Mouse (Mus musculus) liver, embryonic 11.5 days (tissue): ENCODE measurements at regions not wholly inside any gene's neighbourhood (a gene's known extent, or its start where the extent isn't known, plus 50 kb on each side); places are given as distances from the start of the nearest gene placed in this dataset.

Source experiments
- ATAC-seq: fragments of 200-750 bp; cut with Nextera tagmentation; replicated peaks from 2 replicates; pipeline ENCODE4 v1.8.0; 2017; ENCODE audit warnings: moderate number of reproducible peaks, mild to moderate bottlenecking, moderate TSS enrichment, moderate library complexity; ENCODE audit not compliant: low FRiP score
- DNase-seq: peaks from one replicate; pipeline ENCODE4 v3.0.0-alpha.2; 2017; ENCODE audit warnings: low spot score
- H3K27ac ChIP-seq: fragments of 300-500 bp; sonication (generic); 2 replicates; pipeline ENCODE4 v1.5.1; 2014; ENCODE audit warnings: mild to moderate bottlenecking, low read depth, low read length, control low read depth
- H3K27me3 ChIP-seq: fragments of 300-500 bp; sonication (generic); replicated peaks from 2 replicates; pipeline ENCODE4 v1.6.1; 2014; ENCODE audit warnings: low read length, mixed read lengths; ENCODE audit not compliant: control insufficient read depth, insufficient read depth
- H3K36me3 ChIP-seq: fragments of 300-500 bp; sonication (generic); 2 replicates; pipeline ENCODE4 v1.6.1; 2014; ENCODE audit warnings: mild to moderate bottlenecking, low read length, moderate library complexity, mixed read lengths; ENCODE audit not compliant: control insufficient read depth, insufficient read depth
- H3K4me1 ChIP-seq: fragments of 300-500 bp; sonication (generic); replicated peaks from 2 replicates; pipeline ENCODE4 v1.6.1; 2014; ENCODE audit warnings: low read length, mixed read lengths; ENCODE audit not compliant: control insufficient read depth, insufficient read depth
- H3K4me2 ChIP-seq: fragments of 300-500 bp; sonication (generic); 2 replicates; pipeline ENCODE4 v1.6.1; 2014; ENCODE audit warnings: mild to moderate bottlenecking, control low read depth, moderate library complexity
- H3K4me3 ChIP-seq: fragments of 300-500 bp; sonication (generic); 2 replicates; pipeline ENCODE4 v1.5.1; 2014; ENCODE audit warnings: low read depth, low read length, control low read depth
- H3K9ac ChIP-seq: fragments of 300-500 bp; sonication (generic); 2 replicates; pipeline ENCODE4 v1.6.1; 2014; ENCODE audit warnings: low read depth, low read length, control low read depth
- H3K9me3 ChIP-seq: fragments of 300-500 bp; sonication (generic); 2 replicates; pipeline ENCODE4 v1.6.1; 2016; ENCODE audit warnings: low read length, inconsistent platforms, mixed read lengths; ENCODE audit not compliant: control insufficient read depth
- WGBS: fragments of 180-500 bp; shearing (Covaris S2); extraction: QIAGEN DNeasy Blood & Tissue Kit; methylation state at CpG from one replicate; pipeline ENCODE4 v1.1.7; 2014; 5-methylcytosine and 5-hydroxymethylcytosine counted together

GRCm38 (mm10) chr9:84278731-84279130, 353.8 kb downstream of the Bckdhb start:
- Histone ChIP-seq H3K4me2 (no peak overlapping the region), H3K27me3 (no peaks in the 10 kb centered on the region), H3K9ac (no peak overlapping the region), H3K4me1 (no peaks in the 10 kb centered on the region), H3K27ac (no peak overlapping the region), H3K9me3 (no peaks in the 10 kb centered on the region), H3K4me3 (no peak overlapping the region), H3K36me3 (no peaks in the 10 kb centered on the region)
- ATAC-seq (no peak), DNase-seq (no peak)
- 74% methylated on average over 1 of the region's 1 CpGs for WGBS

GRCm38 (mm10) chr9:84280898-84281297, 356.0 kb downstream of the Bckdhb start:
- no peaks in the 10 kb centered on the region for H3K9me3 ChIP-seq
- 88% methylated on average over 4 of the region's 4 CpGs for WGBS
- no peak overlapping the region for H3K27ac ChIP-seq
- H3K27me3 ChIP-seq = no peaks in the 10 kb centered on the region
- no peak overlapping the region for H3K4me2 ChIP-seq
- no peak overlapping the region for H3K4me3 ChIP-seq
- H3K4me1 ChIP-seq = no peaks in the 10 kb centered on the region
- H3K9ac ChIP-seq = no peak overlapping the region
- no peaks in the 10 kb centered on the region for H3K36me3 ChIP-seq
- DNase-seq (no peak), ATAC-seq (no peak)

GRCm38 (mm10) chr9:84281610-84282009, 356.7 kb downstream of the Bckdhb start:
- no peak overlapping the region for H3K27ac ChIP-seq
- H3K36me3 ChIP-seq = no peaks in the 10 kb centered on the region
- no peaks in the 10 kb centered on the region for H3K27me3 ChIP-seq
- ATAC-seq (no peak), DNase-seq (no peak)
- no peak overlapping the region for H3K4me2 ChIP-seq
- 64% methylated on average over 3 of the region's 3 CpGs for WGBS
- H3K4me1 ChIP-seq = no peaks in the 10 kb centered on the region
- no peak overlapping the region for H3K9ac ChIP-seq
- no peaks in the 10 kb centered on the region for H3K9me3 ChIP-seq
- no peak overlapping the region for H3K4me3 ChIP-seq

GRCm38 (mm10) chr9:84283296-84283695, 358.4 kb downstream of the Bckdhb start:
- no peak for ATAC-seq

GRCm38 (mm10) chr9:84285604-84286003, 360.7 kb downstream of the Bckdhb start:
- H3K4me1 ChIP-seq = no peaks in the 10 kb centered on the region
- H3K36me3 ChIP-seq = no peaks in the 10 kb centered on the region
- H3K4me2 ChIP-seq = no peak overlapping the region
- no peak overlapping the region for H3K27ac ChIP-seq
- 73% methylated on average over 4 of the region's 4 CpGs for WGBS
- no peaks in the 10 kb centered on the region for H3K27me3 ChIP-seq
- H3K4me3 ChIP-seq = no peak overlapping the region
- no peaks in the 10 kb centered on the region for H3K9me3 ChIP-seq
- DNase-seq = no peak
- ATAC-seq = no peak
- no peak overlapping the region for H3K9ac ChIP-seq

More at GRCm38 (mm10) chr9:84283296-84283695, 358.4 kb downstream of the Bckdhb start:
- H3K9me3 ChIP-seq = no peaks in the 10 kb centered on the region
- no peak overlapping the region for H3K4me3 ChIP-seq
- DNase-seq = no peak
- H3K4me2 ChIP-seq = no peak overlapping the region
- H3K4me1 ChIP-seq = no peaks in the 10 kb centered on the region
- H3K36me3 ChIP-seq = no peaks in the 10 kb centered on the region
- no peak overlapping the region for H3K27ac ChIP-seq
- no peaks in the 10 kb centered on the region for H3K27me3 ChIP-seq
- WGBS = 92% methylated on average over 4 of the region's 6 CpGs
- H3K9ac ChIP-seq = no peak overlapping the region

- H3K4me3 ChIP-seq = no peak overlapping the region
- no peaks in the 10 kb centered on the region for H3K27me3 ChIP-seq
- 58% methylated on average over 1 of the region's 1 CpGs for WGBS
- no peaks in the 10 kb centered on the region for H3K36me3 ChIP-seq
- no peak for ATAC-seq
- no peaks in the 10 kb centered on the region for H3K4me1 ChIP-seq
- no peak overlapping the region for H3K9ac ChIP-seq
- H3K4me2 ChIP-seq = no peak overlapping the region
- DNase-seq = no peak
- no peaks in the 10 kb centered on the region for H3K9me3 ChIP-seq
- no peak overlapping the region for H3K27ac ChIP-seq
These were observed 370.9 kb downstream of the Bckdhb start for GRCm38 (mm10) chr9:84295891-84296290.

GRCm38 (mm10) chr9:84296456-84296855, 371.5 kb downstream of the Bckdhb start:
- Histone ChIP-seq H3K9ac (no peak overlapping the region), H3K27ac (no peak overlapping the region), H3K9me3 (no peaks in the 10 kb centered on the region), H3K27me3 (no peaks in the 10 kb centered on the region), H3K4me2 (no peak overlapping the region), H3K36me3 (no peaks in the 10 kb centered on the region), H3K4me3 (no peak overlapping the region), H3K4me1 (no peaks in the 10 kb centered on the region)
- 79% methylated on average over 3 of the region's 3 CpGs for WGBS
- ATAC-seq (no peak), DNase-seq (no peak)

GRCm38 (mm10) chr9:84304398-84304797, 379.5 kb downstream of the Bckdhb start:
- H3K27ac ChIP-seq = no peak overlapping the region
- H3K4me1 ChIP-seq = no peaks in the 10 kb centered on the region
- H3K27me3 ChIP-seq = no peaks in the 10 kb centered on the region
- H3K9me3 ChIP-seq = no peaks in the 10 kb centered on the region
- no peaks in the 10 kb centered on the region for H3K36me3 ChIP-seq
- no peak overlapping the region for H3K4me2 ChIP-seq
- ATAC-seq = no peak
- no peak overlapping the region for H3K4me3 ChIP-seq
- no peak overlapping the region for H3K9ac ChIP-seq
- 85% methylated on average over 2 of the region's 2 CpGs for WGBS
- DNase-seq = no peak

GRCm38 (mm10) chr9:84318811-84319210, 393.9 kb downstream of the Bckdhb start:
- no peak for ATAC-seq
- WGBS = 84% methylated on average over 2 of the region's 2 CpGs

More at GRCm38 (mm10) chr9:84318811-84319210, 393.9 kb downstream of the Bckdhb start:
- Histone ChIP-seq H3K9ac (no peak overlapping the region), H3K36me3 (no peaks in the 10 kb centered on the region), H3K4me3 (no peak overlapping the region), H3K9me3 (no peaks in the 10 kb centered on the region), H3K27ac (no peak overlapping the region), H3K27me3 (no peaks in the 10 kb centered on the region), H3K4me1 (no peaks in the 10 kb centered on the region), H3K4me2 (no peak overlapping the region)
- no peak for DNase-seq
